Mouse (Mus musculus): ENCODE measurements around the gene Anxa7. TPM values are rescaled to one million over a fixed set of nuclear protein-coding genes. Genes with fewer than 3 reads are reported as not detected.

The Anxa7 gene
- total RNA-seq, 2 experiments from 2014 or later = 38.8 to 66.8 TPM

DNA sequence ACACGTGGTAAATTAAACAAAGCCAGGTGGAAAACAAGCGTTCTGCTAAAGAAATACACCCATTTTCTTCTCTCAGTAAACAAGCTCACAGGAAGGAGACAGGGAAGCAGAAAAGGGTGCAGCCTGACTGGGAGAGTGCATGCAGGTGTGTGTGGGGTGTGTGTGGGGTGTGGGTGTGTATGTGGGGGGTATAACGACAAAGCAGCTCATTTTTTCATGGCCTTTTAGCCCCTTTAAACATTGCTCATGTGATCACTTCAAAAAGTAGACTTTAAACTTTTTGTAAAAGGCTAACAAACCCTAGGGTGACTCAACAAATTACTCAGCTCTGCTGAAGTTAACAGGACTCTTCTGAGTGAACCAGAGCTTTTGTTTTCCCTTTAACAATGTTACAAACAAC, 1.5 kb downstream of the Anxa7 start:
- intact Hi-C loops (cut with DNase I) = loop anchor here (5.0 kb wide), 4 partner anchors 41 to 131 kb away; partner anchors contain the start of genes Ecd, Fam149b and Ppp3cb
- TF ChIP-seq CTCF (IDR thresholded peaks at IDR 0.05) = no peak

GRCm38 (mm10) chr14:20477261-20478025, 2.5 kb downstream of the Anxa7 start:
- TF ChIP-seq CTCF (IDR thresholded peaks at IDR 0.05) = no peak
- Histone ChIP-seq H3K4me3 (peak overlapping the region; percentile 43), H3K27ac (peak overlapping the region; percentile 95)
- intact Hi-C loops (cut with DNase I) = loop anchor here (5.0 kb wide), 4 partner anchors 40 to 130 kb away; partner anchors contain the start of genes Ecd, Fam149b and Ppp3cb
- DNase-seq = no peak

More for the DNA sequence above, 1.5 kb downstream of the Anxa7 start:
- DNase-seq = no peak
- H3K27ac ChIP-seq = peak overlapping the region; percentile 95
- H3K4me3 ChIP-seq = peak overlapping the region; percentile 82

- no peak for DNase-seq
- Histone ChIP-seq H3K27ac (no peak overlapping the region), H3K4me3 (no peak overlapping the region)
- no peak for TF ChIP-seq CTCF (IDR thresholded peaks at IDR 0.05)
- intact Hi-C loops (cut with DNase I) = no loop called here
Measured at GRCm38 (mm10) chr14:20460216-20460615, 19.7 kb downstream of the Anxa7 start.

GRCm38 (mm10) chr14:20458378-20458777, 21.6 kb downstream of the Anxa7 start:
- intact Hi-C loops (cut with DNase I) = no loop called here

GRCm38 (mm10) chr14:20452929-20453328, 27.0 kb downstream of the Anxa7 start:
- TF ChIP-seq CTCF (IDR thresholded peaks at IDR 0.05) = no peak
- intact Hi-C loops (cut with DNase I) = no loop called here

More at GRCm38 (mm10) chr14:20458378-20458777, 21.6 kb downstream of the Anxa7 start:
- DNase-seq = no peak
- TF ChIP-seq CTCF (IDR thresholded peaks at IDR 0.05) = no peak
- no peak overlapping the region for H3K27ac ChIP-seq
- H3K4me3 ChIP-seq = no peak overlapping the region

GRCm38 (mm10) chr14:20451765-20452331, 28.1 kb downstream of the Anxa7 start, which contains the start of gene Cfap70:
Gene Cfap70 (minus strand): TSS chr14:20452226.
- DNase-seq = peak; percentile 47
- Histone ChIP-seq H3K27ac (no peak within 1 kb of the TSS), H3K4me3 (peak within 1 kb of the TSS; percentile 63)
- TF ChIP-seq CTCF (IDR thresholded peaks at IDR 0.05) = no peak
- intact Hi-C loops (cut with DNase I) = no loop called here

More at GRCm38 (mm10) chr14:20452929-20453328, 27.0 kb downstream of the Anxa7 start:
- no peak for DNase-seq
- H3K27ac ChIP-seq = no peak overlapping the region
- H3K4me3 ChIP-seq = no peak overlapping the region

GRCm38 (mm10) chr14:20451302-20451701, 28.6 kb downstream of the Anxa7 start:
- intact Hi-C loops (cut with DNase I) = no loop called here
- no peak for TF ChIP-seq CTCF (IDR thresholded peaks at IDR 0.05)
- no peak for DNase-seq
- H3K27ac ChIP-seq = no peak overlapping the region
- H3K4me3 ChIP-seq = peak overlapping the region; percentile 63

DNA sequence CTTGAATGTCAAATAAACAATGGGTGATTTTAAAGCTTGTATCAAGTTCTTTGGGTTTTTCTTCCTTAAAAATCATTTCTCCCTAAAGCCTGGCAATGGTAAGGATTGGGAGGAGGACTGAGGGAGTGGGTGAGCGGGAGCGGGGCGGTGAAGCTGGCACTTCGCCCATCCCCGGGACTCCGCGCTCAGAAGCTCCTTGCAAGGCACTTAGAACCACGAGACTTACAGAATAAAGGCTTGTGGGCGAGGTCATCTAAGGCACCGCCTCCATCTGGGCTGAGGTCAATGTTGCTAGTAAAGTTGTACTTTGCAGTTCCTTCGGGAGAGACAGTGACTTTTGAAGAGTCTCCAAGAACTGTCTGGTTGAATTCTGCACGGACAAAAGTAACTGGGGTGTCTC, 32.7 kb downstream of the Anxa7 start:
- peak; percentile 22 for DNase-seq
- intact Hi-C loops (cut with DNase I) = no loop called here
- no peak overlapping the region for H3K4me3 ChIP-seq
- TF ChIP-seq CTCF (IDR thresholded peaks at IDR 0.05) = no peak
- H3K27ac ChIP-seq = no peak overlapping the region

DNA sequence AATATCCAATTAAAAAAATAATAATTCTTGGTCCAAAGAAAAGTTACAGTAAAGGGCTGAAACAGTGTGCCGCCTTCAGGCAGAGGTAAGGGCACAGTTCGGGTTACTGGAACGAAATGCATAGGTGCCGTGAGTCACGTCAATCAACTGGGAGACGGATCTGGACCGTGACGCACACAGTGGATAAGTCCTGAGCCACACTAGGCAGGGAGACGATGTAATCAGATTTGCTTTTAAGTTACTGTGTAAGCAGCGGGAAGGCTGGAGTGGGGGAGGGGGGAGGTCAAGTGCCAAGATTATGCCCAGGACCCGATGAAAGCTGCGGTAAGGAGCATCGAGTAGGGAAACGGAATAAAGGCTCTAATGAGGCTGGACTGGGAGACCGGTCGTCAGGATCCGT, 37.7 kb downstream of the Anxa7 start:
- H3K27ac ChIP-seq = no peak overlapping the region
- no peak for TF ChIP-seq CTCF (IDR thresholded peaks at IDR 0.05)
- H3K4me3 ChIP-seq = no peak overlapping the region
- intact Hi-C loops (cut with DNase I) = no loop called here
- DNase-seq = no peak

DNA sequence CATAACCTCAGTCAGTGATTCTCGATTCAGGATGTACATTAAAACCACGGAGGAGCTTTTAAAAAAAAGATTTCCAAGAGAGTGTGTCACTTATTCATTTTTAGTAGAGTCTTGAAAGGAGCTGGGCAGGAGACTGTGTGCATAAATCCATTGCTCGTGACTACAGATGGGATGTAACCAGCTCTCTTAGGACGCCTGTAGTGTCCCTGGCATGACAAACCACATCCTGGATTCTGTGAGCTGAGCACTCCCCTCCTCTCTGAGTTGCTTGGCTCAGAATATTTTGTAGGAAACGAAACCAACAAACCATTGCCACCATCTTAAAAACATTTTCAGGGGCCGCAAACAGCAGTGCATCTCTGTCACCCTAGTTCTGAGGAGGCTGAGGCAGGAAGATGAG, 43.0 kb downstream of the Anxa7 start:
- DNase-seq = no peak
- TF ChIP-seq CTCF (IDR thresholded peaks at IDR 0.05) = no peak
- no peak overlapping the region for H3K27ac ChIP-seq
- no peak overlapping the region for H3K4me3 ChIP-seq
- intact Hi-C loops (cut with DNase I) = loop anchor here (5.0 kb wide), 1 partner anchor 40 kb away; no protein-coding TSS in a partner anchor

GRCm38 (mm10) chr14:20432420-20432819, 47.5 kb downstream of the Anxa7 start:
- peak; percentile 54 for DNase-seq
- H3K4me3 ChIP-seq = peak overlapping the region; percentile 62
- no peak; the same call in 1 of the 2 replicates for TF ChIP-seq CTCF (IDR thresholded peaks at IDR 0.05)
- intact Hi-C loops (cut with DNase I) = no loop called here
- H3K27ac ChIP-seq = peak overlapping the region; percentile 91

- intact Hi-C loops (cut with DNase I) = no loop called here
- Histone ChIP-seq H3K27ac (peak overlapping the region; percentile 91), H3K4me3 (peak overlapping the region; percentile 62)
- DNase-seq = peak; percentile 51
- no peak for TF ChIP-seq CTCF (IDR thresholded peaks at IDR 0.05)
Measured at GRCm38 (mm10) chr14:20431726-20432125, 48.2 kb downstream of the Anxa7 start.

- no peak for DNase-seq
- TF ChIP-seq CTCF (IDR thresholded peaks at IDR 0.05) = no peak
- Histone ChIP-seq H3K27ac (peak overlapping the region; percentile 38; the same call in 1 of the 2 replicates), H3K4me3 (no peak overlapping the region)
- intact Hi-C loops (cut with DNase I) = no loop called here
Measured at GRCm38 (mm10) chr14:20429833-20430232, 50.1 kb downstream of the Anxa7 start.
